Mouse (Mus musculus): ENCODE measurements at regions not wholly inside any gene's neighbourhood (a gene's known extent, or its start where the extent isn't known, plus 50 kb on each side); places are given as distances from the start of the nearest gene placed in this dataset.

DNA sequence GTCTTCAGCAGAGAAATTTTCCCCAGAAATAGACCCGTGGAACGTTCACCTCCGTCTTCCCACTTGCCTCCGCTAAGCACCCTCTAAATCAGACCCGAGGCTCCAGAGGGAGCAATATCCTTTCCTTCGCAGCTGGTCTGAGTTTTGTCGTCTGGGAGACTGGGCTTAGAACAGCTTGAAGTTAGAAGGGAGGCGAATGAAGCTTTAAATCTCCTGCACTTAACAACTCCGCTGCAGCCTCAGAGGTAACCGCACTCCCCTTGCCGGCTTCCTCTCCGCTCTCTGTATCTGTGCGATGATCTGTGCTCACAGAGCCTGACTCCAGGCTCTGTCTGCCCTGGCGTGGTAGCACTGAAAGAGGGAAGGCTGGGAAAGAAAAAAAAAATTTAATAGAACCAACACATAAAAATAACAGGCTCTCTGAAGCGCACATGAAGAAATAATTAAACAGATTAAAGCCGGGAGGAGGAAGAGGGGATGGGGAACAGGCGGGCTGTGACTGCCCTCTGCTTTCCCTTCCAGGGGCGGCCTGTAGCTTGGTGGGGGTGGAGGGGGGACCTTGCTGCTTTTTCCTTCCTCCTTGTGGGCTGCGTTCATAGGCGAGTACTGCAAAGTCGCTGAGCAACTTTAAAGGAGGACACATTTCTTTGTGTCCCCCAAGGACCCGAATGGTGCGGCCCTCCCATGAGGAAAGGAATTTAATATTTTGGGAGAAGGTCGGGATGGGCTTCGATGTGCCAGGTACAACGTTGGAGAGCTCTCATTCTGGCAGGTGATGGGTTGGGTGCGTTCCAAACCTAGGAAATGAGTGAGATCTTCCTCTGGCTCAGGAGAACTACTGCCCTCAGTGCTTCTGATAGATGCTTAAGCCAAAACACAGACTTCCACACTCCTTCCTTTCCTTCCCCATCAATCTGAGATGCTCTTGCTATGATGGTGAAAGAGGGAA is 529.9 kb upstream of the Adam5 start:
- H3K4me1 ChIP-seq (ENCODE audit: insufficient read depth, low read depth, low read length) = no peaks in the 10 kb centered on the region
- no peaks in the 10 kb centered on the region for H3K27me3 ChIP-seq (replicated peaks; ENCODE audit: insufficient read depth, low read length)
- no peaks in the 10 kb centered on the region for H3K36me3 ChIP-seq (ENCODE audit: insufficient read depth, low read length)
- TF ChIP-seq CTCF (IDR thresholded peaks at IDR 0.05) = no peak
- no peak for TF ChIP-seq EP300 (IDR thresholded peaks at IDR 0.05)
- H3K27ac ChIP-seq (ENCODE audit: low read length) = no peak overlapping the region
- no peak overlapping the region for H3K4me3 ChIP-seq (ENCODE audit: low read depth, low read length)
- 17% methylated on average over 27 of the region's 27 CpGs for WGBS
- H3K9me3 ChIP-seq (ENCODE audit: low read length) = no peaks in the 10 kb centered on the region
- H3K9ac ChIP-seq (replicated peaks; ENCODE audit: low read depth) = no peak overlapping the region
- ATAC-seq (no peak), DNase-seq (ENCODE audit: low spot score) (no peak)
- no peak overlapping the region for H3K4me2 ChIP-seq (replicated peaks; ENCODE audit: low read depth, low read length)

DNA sequence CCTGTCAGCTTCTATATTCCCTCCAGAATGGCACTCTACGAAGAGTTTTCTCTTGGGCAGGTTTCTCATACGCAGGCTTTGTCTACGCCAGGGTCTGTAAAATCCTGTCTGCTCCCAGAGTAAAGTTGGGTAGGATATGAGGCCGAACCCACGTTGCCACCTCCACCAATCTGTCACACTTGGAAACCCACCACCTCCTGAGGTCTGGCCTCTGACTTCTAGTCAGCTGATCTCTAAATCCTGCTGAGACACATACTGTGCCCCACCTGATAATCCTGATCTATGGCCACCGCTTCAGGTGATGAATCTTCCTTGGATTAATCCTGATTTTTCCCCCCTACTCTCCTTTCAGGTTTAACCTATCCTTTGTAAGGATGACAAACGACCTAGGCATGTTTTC is 529.2 kb upstream of the Adam5 start:
- Histone ChIP-seq H3K9me3 (ENCODE audit: low read length) (no peaks in the 10 kb centered on the region), H3K4me3 (ENCODE audit: low read depth, low read length) (no peak overlapping the region), H3K9ac (replicated peaks; ENCODE audit: low read depth) (no peak overlapping the region), H3K36me3 (ENCODE audit: insufficient read depth, low read length) (no peaks in the 10 kb centered on the region), H3K27me3 (replicated peaks; ENCODE audit: insufficient read depth, low read length) (no peaks in the 10 kb centered on the region), H3K4me1 (ENCODE audit: insufficient read depth, low read depth, low read length) (no peaks in the 10 kb centered on the region), H3K27ac (ENCODE audit: low read length) (no peak overlapping the region), H3K4me2 (replicated peaks; ENCODE audit: low read depth, low read length) (no peak overlapping the region)
- DNase-seq (ENCODE audit: low spot score) (no peak), ATAC-seq (no peak)
- WGBS = 62% methylated on average over 7 of the region's 7 CpGs
- TF ChIP-seq CTCF (IDR thresholded peaks at IDR 0.05) (no peak), EP300 (IDR thresholded peaks at IDR 0.05) (no peak)

DNA sequence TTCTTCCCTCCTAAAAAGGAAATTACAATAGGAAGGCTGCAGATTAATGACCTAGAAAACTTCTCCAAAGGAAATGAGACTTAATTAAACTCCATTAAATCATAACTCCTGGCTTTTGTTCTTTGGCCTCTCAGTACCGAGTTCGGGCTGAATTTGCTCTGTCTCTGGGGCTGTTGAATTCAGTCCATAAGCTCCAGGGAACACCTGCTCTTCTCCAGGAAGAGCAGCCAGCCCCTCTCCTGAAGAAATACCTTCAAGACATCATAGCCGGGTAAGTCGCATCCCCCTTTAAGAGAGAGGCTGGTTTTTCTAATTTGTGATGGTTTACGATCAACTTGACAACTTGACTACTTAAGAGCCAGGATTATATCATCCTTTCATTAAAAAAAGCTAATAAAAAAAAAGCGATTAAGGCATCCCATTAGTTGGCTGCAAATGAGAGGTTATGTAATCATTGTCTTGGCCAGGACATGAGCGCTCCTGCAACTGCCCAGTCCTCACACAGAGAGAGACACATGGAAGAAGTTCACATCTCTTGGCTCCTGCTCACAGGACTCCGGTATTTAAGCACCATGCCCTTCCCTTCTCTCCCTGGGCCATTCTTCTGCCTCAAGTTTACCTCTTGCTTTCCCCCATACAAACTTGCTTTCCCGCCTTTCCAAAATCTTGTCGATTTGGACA is 524.0 kb upstream of the Adam5 start:
- peak; percentile 39 for DNase-seq (ENCODE audit: low spot score)
- no peak for ATAC-seq
- H3K9me3 ChIP-seq (ENCODE audit: low read length) = no peaks in the 10 kb centered on the region
- H3K9ac ChIP-seq (replicated peaks; ENCODE audit: low read depth) = no peak overlapping the region
- TF ChIP-seq CTCF (IDR thresholded peaks at IDR 0.05) (no peak), EP300 (IDR thresholded peaks at IDR 0.05) (no peak)
- no peak overlapping the region for H3K4me3 ChIP-seq (ENCODE audit: low read depth, low read length)
- no peaks in the 10 kb centered on the region for H3K27me3 ChIP-seq (replicated peaks; ENCODE audit: insufficient read depth, low read length)
- H3K27ac ChIP-seq (ENCODE audit: low read length) = no peak overlapping the region
- WGBS = 71% methylated on average over 10 of the region's 10 CpGs
- no peaks in the 10 kb centered on the region for H3K4me1 ChIP-seq (ENCODE audit: insufficient read depth, low read depth, low read length)
- H3K36me3 ChIP-seq (ENCODE audit: insufficient read depth, low read length) = no peaks in the 10 kb centered on the region
- no peak overlapping the region for H3K4me2 ChIP-seq (replicated peaks; ENCODE audit: low read depth, low read length)

GRCm38 (mm10) chr8:25343160-25343602 is 519.0 kb upstream of the Adam5 start:
- DNase-seq (ENCODE audit: low spot score) = peak; percentile 78
- no peak overlapping the region for H3K4me3 ChIP-seq (ENCODE audit: low read depth, low read length)
- TF ChIP-seq EP300 (IDR thresholded peaks at IDR 0.05) (peak; percentile 47; the same call in 1 of the 2 replicates), CTCF (IDR thresholded peaks at IDR 0.05) (peak; percentile 59)
- ATAC-seq = peak; percentile 87
- no peak overlapping the region for H3K9ac ChIP-seq (replicated peaks; ENCODE audit: low read depth)
- no peaks in the 10 kb centered on the region for H3K36me3 ChIP-seq (ENCODE audit: insufficient read depth, low read length)
- no peak overlapping the region for H3K27ac ChIP-seq (ENCODE audit: low read length)
- H3K4me1 ChIP-seq (ENCODE audit: insufficient read depth, low read depth, low read length) = no peaks in the 10 kb centered on the region
- no peak overlapping the region for H3K4me2 ChIP-seq (replicated peaks; ENCODE audit: low read depth, low read length)
- 40% methylated on average over 10 of the region's 10 CpGs for WGBS
- H3K9me3 ChIP-seq (ENCODE audit: low read length) = no peaks in the 10 kb centered on the region
- H3K27me3 ChIP-seq (replicated peaks; ENCODE audit: insufficient read depth, low read length) = no peaks in the 10 kb centered on the region

- no peak for ATAC-seq
Observed at GRCm38 (mm10) chr8:25342501-25342900, 518.3 kb upstream of the Adam5 start.

GRCm38 (mm10) chr8:25341225-25341624 is 517.1 kb upstream of the Adam5 start:
- Histone ChIP-seq H3K9ac (replicated peaks; ENCODE audit: low read depth) (no peak overlapping the region), H3K4me1 (ENCODE audit: insufficient read depth, low read depth, low read length) (no peaks in the 10 kb centered on the region), H3K4me2 (replicated peaks; ENCODE audit: low read depth, low read length) (no peak overlapping the region), H3K27me3 (replicated peaks; ENCODE audit: insufficient read depth, low read length) (no peaks in the 10 kb centered on the region), H3K4me3 (ENCODE audit: low read depth, low read length) (no peak overlapping the region), H3K27ac (ENCODE audit: low read length) (no peak overlapping the region), H3K9me3 (ENCODE audit: low read length) (no peaks in the 10 kb centered on the region), H3K36me3 (ENCODE audit: insufficient read depth, low read length) (no peaks in the 10 kb centered on the region)
- 45% methylated on average over 5 of the region's 5 CpGs for WGBS
- no peak for DNase-seq (ENCODE audit: low spot score)
- no peak for TF ChIP-seq CTCF (IDR thresholded peaks at IDR 0.05)
- no peak for TF ChIP-seq EP300 (IDR thresholded peaks at IDR 0.05)
- ATAC-seq = no peak

More at GRCm38 (mm10) chr8:25342501-25342900, 518.3 kb upstream of the Adam5 start:
- no peak for DNase-seq (ENCODE audit: low spot score)
- WGBS = 85% methylated on average over 5 of the region's 5 CpGs
- H3K27me3 ChIP-seq (replicated peaks; ENCODE audit: insufficient read depth, low read length) = no peaks in the 10 kb centered on the region
- no peak overlapping the region for H3K4me2 ChIP-seq (replicated peaks; ENCODE audit: low read depth, low read length)
- H3K9ac ChIP-seq (replicated peaks; ENCODE audit: low read depth) = no peak overlapping the region
- H3K9me3 ChIP-seq (ENCODE audit: low read length) = no peaks in the 10 kb centered on the region
- no peaks in the 10 kb centered on the region for H3K4me1 ChIP-seq (ENCODE audit: insufficient read depth, low read depth, low read length)
- no peak overlapping the region for H3K27ac ChIP-seq (ENCODE audit: low read length)
- H3K4me3 ChIP-seq (ENCODE audit: low read depth, low read length) = no peak overlapping the region
- H3K36me3 ChIP-seq (ENCODE audit: insufficient read depth, low read length) = no peaks in the 10 kb centered on the region
- TF ChIP-seq EP300 (IDR thresholded peaks at IDR 0.05) (no peak), CTCF (IDR thresholded peaks at IDR 0.05) (no peak)

Data from lung, postnatal 0 days (tissue).